Mouse (Mus musculus) hindbrain, postnatal 0 days (tissue): ENCODE measurements around the gene Arhgef17. TPM values are rescaled to one million over a fixed set of nuclear protein-coding genes. Genes with fewer than 3 reads are reported as not detected.

ENCODE experiments used
- ATAC-seq: fragments of 200-750 bp; cut with Nextera tagmentation; 2 replicates; pipeline ENCODE4 v1.8.0; 2017; ENCODE audit warnings: mild to moderate bottlenecking, moderate TSS enrichment, moderate library complexity
- DNase-seq: peaks from one replicate; pipeline ENCODE4 v3.0.0-alpha.2; 2015; ENCODE audit warnings: low spot score
- H3K27ac ChIP-seq: fragments of 300-500 bp; sonication (generic); 2 replicates; pipeline ENCODE4 v1.5.1; 2014; ENCODE audit warnings: mild to moderate bottlenecking
- H3K27me3 ChIP-seq: fragments of 300-500 bp; sonication (generic); 2 replicates; pipeline ENCODE4 v1.6.1; 2014; ENCODE audit warnings: low read length, mixed read lengths; ENCODE audit not compliant: insufficient read depth
- H3K36me3 ChIP-seq: fragments of 300-500 bp; sonication (generic); 2 replicates; pipeline ENCODE4 v1.6.1; 2014; ENCODE audit warnings: low read length, mixed read lengths; ENCODE audit not compliant: insufficient read depth
- H3K4me1 ChIP-seq: fragments of 300-500 bp; sonication (generic); 2 replicates; pipeline ENCODE4 v1.6.1; 2014; ENCODE audit warnings: antibody characterized with exemption, low read length, mixed read lengths; ENCODE audit not compliant: insufficient read depth
- H3K4me2 ChIP-seq: fragments of 300-500 bp; sonication (generic); 2 replicates; pipeline ENCODE4 v1.6.1; 2014; ENCODE audit warnings: low read depth, mild to moderate bottlenecking, low read length, moderate library complexity, mixed read lengths
- H3K4me3 ChIP-seq: fragments of 300-500 bp; sonication (generic); 2 replicates; pipeline ENCODE4 v1.5.1; 2014; ENCODE audit warnings: low read length
- H3K9ac ChIP-seq: fragments of 300-500 bp; sonication (generic); replicated peaks from 2 replicates; pipeline ENCODE4 v1.6.1; 2014; ENCODE audit warnings: mild to moderate bottlenecking, low read length, moderate library complexity, mixed read lengths
- H3K9me3 ChIP-seq: fragments of 300-500 bp; sonication (generic); 2 replicates; pipeline ENCODE4 v1.6.1; 2016; ENCODE audit warnings: low read length, mixed read lengths
- CTCF ChIP-seq: IDR thresholded peaks from 2 replicates; pipeline ENCODE4 v1.5.1; 2016; ENCODE audit warnings: antibody characterized with exemption, control low read depth, low read depth
- WGBS: fragments of 180-500 bp; shearing (Covaris S2); extraction: QIAGEN DNeasy Blood & Tissue Kit; methylation state at CpG from one replicate; pipeline ENCODE4 v1.1.7; 2014; 5-methylcytosine and 5-hydroxymethylcytosine counted together
- polyA plus RNA-seq: library from polyadenylated mRNA; unstranded; fragments of >200 nt; fragmentation: Nextera tagmentation; extraction: Ambion mirVana; gene quantifications from 2 replicates; pipeline ENCODE4 v1.2.1, GENCODE M21; 2015
- total RNA-seq: library from RNA; depleted of rRNA; stranded (reverse); fragments of >200 nt; gene quantifications from 2 replicates; pipeline ENCODE4 v1.2.3, GENCODE M21; 2014

Gene Arhgef17
- total and polyA plus RNA-seq, 2 experiments from 2014 or later: 10.1 to 72.3 TPM

DNA sequence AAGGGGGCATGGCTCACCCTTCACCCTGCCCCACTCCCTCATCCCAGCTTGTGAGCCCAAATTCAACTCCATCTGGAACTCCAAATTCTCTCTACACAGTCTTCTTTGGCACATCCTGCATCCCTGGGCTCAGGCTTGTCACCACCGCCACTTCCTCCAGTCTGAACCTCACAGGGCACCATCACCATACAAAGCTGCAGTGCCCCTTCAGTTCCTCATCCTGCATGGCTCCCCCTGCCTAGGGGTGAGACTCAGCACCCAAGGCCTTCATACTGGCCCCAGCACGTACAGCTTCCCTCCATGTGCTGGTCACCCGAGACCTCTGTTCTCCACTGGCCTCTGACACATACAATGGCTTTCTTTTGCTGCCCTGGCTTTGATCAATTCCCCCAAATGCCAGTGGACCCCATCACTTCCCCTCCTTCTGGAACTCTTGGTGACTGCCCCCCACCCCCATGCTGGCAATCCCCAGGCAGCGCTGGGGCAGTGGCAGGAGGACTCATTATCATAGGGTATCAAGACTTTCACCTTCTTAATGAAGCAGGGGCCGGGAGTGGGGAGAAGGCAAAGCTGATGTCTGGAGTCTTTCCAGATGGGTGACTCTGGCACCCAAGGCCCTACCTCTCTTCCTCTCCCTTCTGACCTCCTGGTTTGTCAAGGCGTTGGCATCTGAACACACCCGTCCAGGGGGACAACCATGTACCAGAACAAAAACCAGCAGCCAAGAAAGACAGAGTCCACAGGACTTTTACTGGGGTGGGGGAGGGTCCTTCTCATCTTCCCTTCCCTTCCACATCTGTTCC lies 12.7 kb downstream of the Arhgef17 start:
- Histone ChIP-seq H3K4me2 (no peak overlapping the region), H3K36me3 (no peaks in the 10 kb centered on the region), H3K4me1 (peaks cover 9% of the 10 kb centered on the region; the same call in 1 of the 2 replicates), H3K27ac (no peak overlapping the region), H3K27me3 (no peaks in the 10 kb centered on the region), H3K9me3 (no peaks in the 10 kb centered on the region), H3K4me3 (no peak overlapping the region), H3K9ac (no peak overlapping the region)
- TF ChIP-seq CTCF: no peak
- WGBS: 64% methylated on average over 7 of the region's 7 CpGs
- ATAC-seq (no peak), DNase-seq (no peak)

DNA sequence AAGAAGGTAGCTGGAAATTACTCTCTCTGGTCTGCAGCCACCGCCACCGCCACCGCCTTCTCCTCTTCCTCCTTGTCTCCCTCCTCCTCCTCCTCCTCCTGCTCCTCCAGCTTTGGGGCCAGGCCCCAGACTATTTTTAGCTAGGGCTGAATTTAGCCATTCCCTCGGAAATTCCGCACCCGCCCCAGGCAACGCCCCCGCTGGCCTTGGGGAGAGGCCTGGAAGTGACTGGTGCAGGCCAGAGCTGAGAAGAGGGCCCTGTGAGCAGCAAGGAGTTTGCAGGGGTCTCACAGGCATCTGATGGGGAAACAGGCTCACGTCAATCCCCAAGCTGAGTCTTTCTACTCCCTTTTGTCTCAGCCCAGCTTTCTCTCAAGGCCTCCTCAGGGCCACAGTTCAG lies 13.7 kb downstream of the Arhgef17 start:
- Histone ChIP-seq H3K9ac (no peak overlapping the region), H3K4me3 (no peak overlapping the region), H3K27me3 (no peaks in the 10 kb centered on the region), H3K9me3 (no peaks in the 10 kb centered on the region), H3K4me2 (no peak overlapping the region), H3K27ac (no peak overlapping the region), H3K4me1 (peaks cover 9% of the 10 kb centered on the region; the same call in 1 of the 2 replicates), H3K36me3 (no peaks in the 10 kb centered on the region)
- 68% methylated on average over 9 of the region's 9 CpGs for WGBS
- TF ChIP-seq CTCF: no peak
- no peak for DNase-seq
- ATAC-seq: no peak

DNA sequence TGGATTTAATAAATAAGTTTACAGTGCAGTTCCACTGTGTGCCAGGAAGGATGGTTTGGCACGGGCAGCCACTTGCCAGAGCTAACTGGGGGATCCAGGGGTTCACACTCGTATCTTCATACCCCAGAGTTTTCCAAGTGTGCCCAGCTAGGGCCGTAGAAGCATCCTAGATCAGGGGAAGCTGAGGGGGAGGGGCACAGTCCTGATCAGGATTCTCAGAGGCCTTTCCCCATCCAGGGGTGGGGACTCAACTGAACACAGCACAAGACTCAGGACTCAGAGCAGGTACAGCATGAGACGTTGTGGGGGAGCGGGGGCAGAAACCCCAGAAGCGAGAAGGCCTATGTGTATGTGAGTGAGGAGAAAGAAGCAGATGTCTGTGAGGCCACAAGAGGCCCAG lies 14.2 kb downstream of the Arhgef17 start:
- TF ChIP-seq CTCF: no peak
- WGBS: 66% methylated on average over 6 of the region's 6 CpGs
- no peaks in the 10 kb centered on the region for H3K27me3 ChIP-seq

DNA sequence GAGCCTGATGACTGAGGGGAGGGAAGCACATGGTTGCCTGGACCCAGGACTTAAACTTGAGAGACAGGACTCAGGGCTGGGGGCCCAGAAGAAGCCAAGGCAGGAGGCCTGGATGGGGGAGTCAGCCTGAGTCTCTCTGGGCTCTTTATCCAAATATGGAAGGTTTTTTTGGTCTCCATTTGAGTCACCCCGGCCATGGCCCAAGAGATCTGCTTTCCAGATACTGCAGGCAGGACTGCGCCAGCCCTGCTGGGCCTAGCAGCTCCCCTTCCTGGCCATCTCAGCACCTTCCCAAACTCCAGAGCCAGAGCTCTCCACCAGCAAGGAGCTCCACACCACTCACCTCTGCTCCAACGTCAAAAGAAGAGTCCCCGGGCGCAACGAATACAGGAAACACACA lies 15.4 kb downstream of the Arhgef17 start:
- Histone ChIP-seq H3K4me2 (no peak overlapping the region), H3K9ac (no peak overlapping the region), H3K36me3 (no peaks in the 10 kb centered on the region), H3K4me3 (no peak overlapping the region), H3K27ac (no peak overlapping the region), H3K27me3 (no peaks in the 10 kb centered on the region), H3K9me3 (no peaks in the 10 kb centered on the region), H3K4me1 (peaks cover 12% of the 10 kb centered on the region)
- DNase-seq (no peak), ATAC-seq (no peak)
- no peak for TF ChIP-seq CTCF
- WGBS: 86% methylated on average over 6 of the region's 6 CpGs

More for the DNA sequence above, 14.2 kb downstream of the Arhgef17 start:
- no peaks in the 10 kb centered on the region for H3K36me3 ChIP-seq
- no peak for DNase-seq
- H3K4me2 ChIP-seq: no peak overlapping the region
- no peaks in the 10 kb centered on the region for H3K9me3 ChIP-seq
- H3K27ac ChIP-seq: no peak overlapping the region
- H3K4me1 ChIP-seq: peaks cover 8% of the 10 kb centered on the region; the same call in 1 of the 2 replicates
- no peak for ATAC-seq
- H3K9ac ChIP-seq: no peak overlapping the region
- no peak overlapping the region for H3K4me3 ChIP-seq

DNA sequence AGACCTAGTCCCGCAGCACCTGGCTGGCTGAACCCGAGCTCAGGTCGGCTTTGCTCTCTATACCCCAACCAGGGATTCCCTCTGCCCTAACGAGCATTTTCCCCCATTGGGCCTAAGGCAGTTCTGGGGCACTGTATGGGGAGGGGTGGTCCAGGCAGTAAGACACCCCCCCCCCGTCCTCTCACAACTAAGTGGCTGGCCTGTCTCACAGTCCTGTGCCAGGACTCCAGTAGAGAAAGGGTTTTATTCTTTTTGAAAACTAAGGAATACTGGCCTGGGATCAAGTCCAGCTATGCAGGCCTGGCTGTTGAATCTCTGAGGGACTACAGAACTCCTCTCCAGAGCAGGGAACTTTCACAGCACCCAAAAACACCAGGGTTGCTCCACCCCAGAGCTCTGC lies 16.7 kb downstream of the Arhgef17 start:
- peak; percentile 31; the same call in 1 of the 2 replicates for ATAC-seq
- Histone ChIP-seq H3K4me3 (no peak overlapping the region), H3K36me3 (no peaks in the 10 kb centered on the region), H3K27me3 (no peaks in the 10 kb centered on the region), H3K27ac (no peak overlapping the region), H3K4me2 (no peak overlapping the region), H3K9me3 (no peaks in the 10 kb centered on the region), H3K4me1 (peaks cover 16% of the 10 kb centered on the region), H3K9ac (no peak overlapping the region)
- 48% methylated on average over 5 of the region's 5 CpGs for WGBS
- DNase-seq: no peak
- TF ChIP-seq CTCF: no peak

DNA sequence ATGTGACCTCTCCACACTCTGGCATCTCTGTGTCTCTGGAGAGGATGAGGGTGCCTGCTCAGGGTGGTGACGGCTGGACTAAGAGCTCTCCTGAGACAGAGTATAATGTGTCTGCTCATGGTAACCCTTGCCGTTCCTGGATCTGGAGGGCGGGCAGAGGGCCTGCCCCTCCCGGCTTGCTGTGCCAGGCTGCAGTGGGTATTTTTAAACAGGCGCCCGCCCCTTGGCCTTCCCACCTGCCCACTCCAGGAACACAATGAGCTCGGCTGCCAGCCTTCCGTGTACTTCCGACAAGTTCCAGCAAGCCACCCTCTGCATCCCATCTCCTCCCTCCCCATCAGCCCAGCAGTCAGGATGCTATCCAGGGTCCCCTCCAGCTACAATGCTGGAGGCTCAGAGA lies 20.1 kb downstream of the Arhgef17 start:
- no peak overlapping the region for H3K4me3 ChIP-seq
- no peaks in the 10 kb centered on the region for H3K9me3 ChIP-seq
- TF ChIP-seq CTCF: no peak
- no peaks in the 10 kb centered on the region for H3K36me3 ChIP-seq
- no peak overlapping the region for H3K4me2 ChIP-seq
- no peak overlapping the region for H3K9ac ChIP-seq
- no peaks in the 10 kb centered on the region for H3K27me3 ChIP-seq
- H3K27ac ChIP-seq: peak overlapping the region; percentile 41; the same call in 1 of the 2 replicates
- ATAC-seq: no peak
- DNase-seq: no peak
- H3K4me1 ChIP-seq: peaks cover 12% of the 10 kb centered on the region
- WGBS: 29% methylated on average over 9 of the region's 9 CpGs

DNA sequence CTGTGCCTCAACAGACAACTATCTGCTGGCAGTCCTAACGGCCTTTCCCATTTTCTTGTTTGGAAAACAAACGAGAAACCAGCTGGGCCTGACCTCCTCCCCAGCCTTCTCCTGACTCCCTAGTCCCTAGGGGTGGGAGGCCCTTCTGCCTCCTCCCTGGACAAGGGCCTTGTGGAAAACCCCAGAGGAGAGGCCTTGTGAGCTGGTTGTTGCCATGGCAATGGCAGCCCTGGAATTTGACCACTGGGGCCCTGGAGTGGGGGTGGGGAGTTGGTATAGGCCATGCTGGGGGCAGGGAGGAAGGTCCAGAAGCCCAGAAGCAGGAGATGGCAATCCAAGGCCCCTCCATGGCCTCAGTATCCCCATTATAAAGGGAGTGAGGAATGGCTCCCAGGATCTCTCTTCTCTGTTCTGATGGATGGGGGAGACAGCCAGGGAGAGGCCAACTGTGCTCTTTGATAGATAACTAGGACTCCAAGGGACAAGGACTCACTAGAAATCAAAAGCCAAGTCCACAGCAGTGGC lies 20.6 kb downstream of the Arhgef17 start:
- Histone ChIP-seq H3K27me3 (no peaks in the 10 kb centered on the region), H3K9me3 (no peaks in the 10 kb centered on the region), H3K36me3 (no peaks in the 10 kb centered on the region), H3K27ac (peak overlapping the region; percentile 41; the same call in 1 of the 2 replicates), H3K9ac (no peak overlapping the region), H3K4me2 (no peak overlapping the region), H3K4me3 (no peak overlapping the region), H3K4me1 (peaks cover 12% of the 10 kb centered on the region)
- peak; percentile 43 for DNase-seq
- WGBS: 16% methylated on average over 2 of the region's 2 CpGs
- ATAC-seq: 0 out of 2 replicates have a peak, but pooled peaks have one; percentile 20
- TF ChIP-seq CTCF: no peak
